Mouse (Mus musculus) embryonic facial prominence, embryonic 11.5 days (tissue): ENCODE results near the gene Optc. TPM values are rescaled to one million over a fixed set of nuclear protein-coding genes. Genes with fewer than 3 reads are reported as not detected.

Experiments
- ATAC-seq: fragments of 200-750 bp; cut with Nextera tagmentation; replicated peaks from 2 replicates; pipeline ENCODE4 v1.8.0; 2017; ENCODE audit warnings: low read depth; ENCODE audit not compliant: insufficient number of reproducible peaks, low FRiP score, low TSS enrichment
- DNase-seq: peaks from one replicate; pipeline ENCODE4 v3.0.0-alpha.2; 2015; ENCODE audit warnings: low spot score
- H3K27ac ChIP-seq: fragments of 300-500 bp; sonication (generic); replicated peaks from 2 replicates; pipeline ENCODE4 v1.5.1; 2014; ENCODE audit warnings: mild to moderate bottlenecking, low read depth, low read length, control low read depth
- H3K27me3 ChIP-seq: fragments of 300-500 bp; sonication (generic); 2 replicates; pipeline ENCODE4 v1.6.1; 2014; ENCODE audit warnings: mild to moderate bottlenecking, low read length, moderate library complexity, mixed read lengths; ENCODE audit not compliant: control insufficient read depth, insufficient read depth
- H3K36me3 ChIP-seq: fragments of 300-500 bp; sonication (generic); replicated peaks from 2 replicates; pipeline ENCODE4 v1.6.1; 2014; ENCODE audit warnings: low read depth, mild to moderate bottlenecking, low read length, moderate library complexity, mixed read lengths; ENCODE audit not compliant: control insufficient read depth, insufficient read depth
- H3K4me1 ChIP-seq: fragments of 300-500 bp; sonication (generic); 2 replicates; pipeline ENCODE4 v1.6.1; 2014; ENCODE audit warnings: low read length, mixed read lengths; ENCODE audit not compliant: control insufficient read depth, insufficient read depth
- H3K4me2 ChIP-seq: fragments of 300-500 bp; sonication (generic); 2 replicates; pipeline ENCODE4 v1.6.1; 2014; ENCODE audit warnings: low read depth, mild to moderate bottlenecking, control low read depth, low read length, moderate library complexity
- H3K4me3 ChIP-seq: fragments of 300-500 bp; sonication (generic); 2 replicates; pipeline ENCODE4 v1.5.1; 2014; ENCODE audit warnings: low read depth, low read length, control low read depth
- H3K9ac ChIP-seq: fragments of 300-500 bp; sonication (generic); replicated peaks from 2 replicates; pipeline ENCODE4 v1.6.1; 2014; ENCODE audit warnings: mild to moderate bottlenecking, control low read depth, low read length
- H3K9me3 ChIP-seq: fragments of 300-500 bp; sonication (generic); replicated peaks from 2 replicates; pipeline ENCODE4 v1.6.1; 2016; ENCODE audit warnings: mild to moderate bottlenecking, low read length, inconsistent platforms, mixed read lengths; ENCODE audit not compliant: control insufficient read depth
- WGBS: fragments of 180-500 bp; shearing (Covaris S2); extraction: QIAGEN DNeasy Blood & Tissue Kit; methylation state at CpG from one replicate; pipeline ENCODE4 v1.1.7; 2014; 5-methylcytosine and 5-hydroxymethylcytosine counted together
- polyA plus RNA-seq: library from polyadenylated mRNA; unstranded; fragments of >200 nt; fragmentation: Nextera tagmentation; extraction: Ambion mirVana; gene quantifications from 2 replicates; pipeline ENCODE4 v1.2.1, GENCODE M21; 2014

The Optc gene
- polyA plus RNA-seq, 1 experiment from 2014 or later = 0.59 TPM

DNA sequence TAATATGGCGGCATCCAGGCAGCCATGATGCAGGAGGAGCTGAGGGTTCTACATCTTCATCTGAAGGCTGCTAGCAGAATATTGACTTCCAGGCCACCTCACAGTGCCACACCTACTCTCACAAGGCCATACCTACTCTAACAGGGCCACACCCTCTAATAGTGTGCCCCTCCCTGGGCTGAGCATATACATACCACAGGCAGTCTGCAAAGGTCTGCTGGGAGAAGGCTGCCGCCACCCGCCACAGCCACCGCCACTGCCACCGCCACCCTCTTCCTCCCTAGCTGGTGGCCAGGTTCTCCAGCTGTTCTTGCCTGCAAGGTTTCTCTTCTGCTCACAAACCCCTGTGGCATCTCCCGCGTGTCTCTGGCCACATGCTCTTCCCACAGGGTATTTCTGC lies 22.0 kb downstream of the Optc start:
- Histone ChIP-seq H3K4me1 (peaks cover 12% of the 10 kb centered on the region), H3K27me3 (no peaks in the 10 kb centered on the region), H3K4me2 (no peak overlapping the region), H3K4me3 (no peak overlapping the region), H3K27ac (no peak overlapping the region), H3K36me3 (no peaks in the 10 kb centered on the region), H3K9me3 (no peaks in the 10 kb centered on the region), H3K9ac (no peak overlapping the region)
- ATAC-seq (no peak), DNase-seq (no peak)
- 91% methylated on average over 7 of the region's 7 CpGs for WGBS

DNA sequence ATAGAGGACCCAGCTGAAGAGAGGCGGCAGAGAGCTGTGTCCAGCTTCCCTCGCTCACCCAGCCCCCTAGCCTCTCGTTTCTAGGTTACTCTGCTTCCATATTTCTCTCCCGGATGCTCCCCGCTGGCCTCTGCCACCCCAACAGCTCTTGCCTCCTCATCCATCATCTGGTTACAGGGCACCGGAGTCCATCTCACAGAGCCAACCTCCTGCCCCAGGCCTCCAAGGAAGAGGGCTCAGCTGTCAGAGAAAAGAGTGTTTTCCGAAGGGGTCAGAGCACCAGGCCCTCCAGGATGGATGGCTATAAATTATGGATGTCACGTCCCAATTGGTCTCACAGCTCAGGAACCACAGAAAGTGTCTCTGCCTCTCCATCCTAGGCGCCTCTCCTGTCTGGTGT lies 23.1 kb downstream of the Optc start:
- H3K27me3 ChIP-seq = no peaks in the 10 kb centered on the region
- H3K9me3 ChIP-seq = no peaks in the 10 kb centered on the region
- no peak overlapping the region for H3K4me3 ChIP-seq
- 70% methylated on average over 9 of the region's 9 CpGs for WGBS
- H3K36me3 ChIP-seq = no peaks in the 10 kb centered on the region
- DNase-seq (no peak), ATAC-seq (no peak)
- H3K4me2 ChIP-seq = no peak overlapping the region
- H3K9ac ChIP-seq = no peak overlapping the region
- peaks cover 3% of the 10 kb centered on the region for H3K4me1 ChIP-seq
- no peak overlapping the region for H3K27ac ChIP-seq

DNA sequence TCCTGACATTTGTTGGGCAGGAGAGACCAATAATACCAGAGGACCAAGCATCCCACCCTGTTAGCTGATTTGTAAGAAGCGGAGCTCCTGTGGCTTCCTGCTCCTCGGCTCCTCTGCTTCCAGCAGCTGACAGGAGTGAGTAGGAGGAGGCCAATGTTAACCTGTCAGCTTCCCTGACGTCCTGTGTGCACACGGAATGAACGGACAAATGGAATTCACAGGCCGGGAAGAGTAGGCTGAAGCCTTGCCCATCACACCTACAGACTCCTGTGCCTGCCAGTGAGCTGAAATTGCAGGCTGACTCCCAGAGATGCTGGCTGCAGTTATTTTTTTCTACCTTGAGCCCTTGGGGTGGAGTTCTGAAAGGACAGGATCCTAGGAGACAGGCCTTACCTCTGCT lies 23.7 kb downstream of the Optc start:
- no peak overlapping the region for H3K4me3 ChIP-seq
- ATAC-seq (no peak), DNase-seq (no peak)
- no peaks in the 10 kb centered on the region; the same call in none of the 2 replicates for H3K4me1 ChIP-seq
- H3K27ac ChIP-seq = no peak overlapping the region
- H3K36me3 ChIP-seq = no peaks in the 10 kb centered on the region
- no peak overlapping the region for H3K9ac ChIP-seq
- no peaks in the 10 kb centered on the region for H3K9me3 ChIP-seq
- H3K27me3 ChIP-seq = no peaks in the 10 kb centered on the region
- 62% methylated on average over 6 of the region's 6 CpGs for WGBS
- no peak overlapping the region for H3K4me2 ChIP-seq

DNA sequence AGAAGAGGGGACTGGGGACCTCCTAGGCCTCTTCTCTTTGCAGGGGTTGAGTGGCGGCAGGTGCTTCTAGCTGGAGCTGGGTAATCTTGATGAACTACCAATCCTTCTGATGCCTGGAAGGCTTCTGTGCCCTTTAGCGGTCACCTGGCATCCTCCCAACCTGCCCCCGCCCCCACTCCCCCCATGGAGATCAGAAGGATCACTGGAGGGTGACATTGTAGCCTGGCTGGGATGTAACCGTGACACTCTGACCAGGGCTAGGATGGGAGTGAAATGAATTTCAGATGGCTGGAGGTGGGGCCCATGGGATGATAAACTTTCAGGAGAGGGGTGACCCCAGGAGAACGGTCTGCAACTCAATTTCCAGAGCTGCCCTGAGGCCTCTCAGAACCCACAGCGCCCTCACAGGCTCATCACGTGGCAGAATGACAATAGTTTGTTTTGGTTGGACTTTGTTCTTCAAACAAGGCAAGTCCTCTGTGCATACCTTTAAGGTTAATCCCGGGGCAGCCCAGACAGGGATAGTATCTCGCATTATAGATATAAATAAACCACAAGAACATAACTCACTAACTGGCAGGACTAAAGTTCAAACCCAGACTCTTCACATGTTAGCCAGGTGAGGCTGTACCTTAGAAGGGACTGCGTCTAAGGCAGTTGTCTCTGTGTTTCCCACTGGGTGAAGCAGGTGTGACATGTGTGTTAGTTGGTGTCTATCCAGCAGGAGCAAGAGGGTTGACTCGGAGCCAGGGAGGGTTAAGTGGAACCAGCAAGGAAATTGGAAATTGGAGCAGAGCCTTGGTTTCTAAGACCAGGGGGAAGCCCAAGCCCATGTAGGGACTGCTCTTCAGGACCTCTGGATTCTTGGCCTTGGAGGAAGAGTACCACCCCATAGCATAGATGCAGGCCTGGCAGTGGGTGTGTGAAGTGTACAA lies 25.2 kb downstream of the Optc start:
- Histone ChIP-seq H3K9ac (no peak overlapping the region), H3K4me1 (no peaks in the 10 kb centered on the region; the same call in none of the 2 replicates), H3K27me3 (no peaks in the 10 kb centered on the region), H3K4me3 (no peak overlapping the region), H3K9me3 (no peaks in the 10 kb centered on the region), H3K27ac (no peak overlapping the region), H3K36me3 (no peaks in the 10 kb centered on the region), H3K4me2 (no peak overlapping the region)
- no peak for DNase-seq
- WGBS = 41% methylated on average over 11 of the region's 11 CpGs
- ATAC-seq = no peak

DNA sequence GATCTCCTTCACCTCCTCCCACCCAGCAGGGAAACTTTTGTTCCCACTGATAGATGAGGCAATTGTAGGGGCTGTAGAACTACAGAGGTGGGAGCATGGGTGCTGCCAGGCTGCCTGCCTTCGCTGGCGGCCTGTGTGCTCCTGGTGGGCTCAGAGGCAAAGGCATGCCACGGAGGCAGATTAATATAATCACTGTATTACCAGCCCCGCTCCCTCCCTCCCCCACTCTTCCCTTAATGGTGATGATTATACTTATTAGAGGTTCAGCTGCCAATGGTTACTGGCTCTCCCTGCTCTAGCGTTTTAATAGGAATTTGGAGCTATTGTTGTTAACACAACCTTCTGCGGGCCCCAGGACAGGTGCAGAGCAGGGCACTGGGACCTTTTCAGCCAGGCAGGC lies 26.0 kb downstream of the Optc start:
- H3K4me1 ChIP-seq = no peaks in the 10 kb centered on the region; the same call in none of the 2 replicates
- H3K4me3 ChIP-seq = no peak overlapping the region
- H3K9ac ChIP-seq = no peak overlapping the region
- no peaks in the 10 kb centered on the region for H3K36me3 ChIP-seq
- H3K9me3 ChIP-seq = no peaks in the 10 kb centered on the region
- no peak for ATAC-seq
- DNase-seq = no peak
- WGBS = 55% methylated on average over 6 of the region's 6 CpGs
- no peaks in the 10 kb centered on the region for H3K27me3 ChIP-seq
- H3K27ac ChIP-seq = no peak overlapping the region
- no peak overlapping the region for H3K4me2 ChIP-seq

DNA sequence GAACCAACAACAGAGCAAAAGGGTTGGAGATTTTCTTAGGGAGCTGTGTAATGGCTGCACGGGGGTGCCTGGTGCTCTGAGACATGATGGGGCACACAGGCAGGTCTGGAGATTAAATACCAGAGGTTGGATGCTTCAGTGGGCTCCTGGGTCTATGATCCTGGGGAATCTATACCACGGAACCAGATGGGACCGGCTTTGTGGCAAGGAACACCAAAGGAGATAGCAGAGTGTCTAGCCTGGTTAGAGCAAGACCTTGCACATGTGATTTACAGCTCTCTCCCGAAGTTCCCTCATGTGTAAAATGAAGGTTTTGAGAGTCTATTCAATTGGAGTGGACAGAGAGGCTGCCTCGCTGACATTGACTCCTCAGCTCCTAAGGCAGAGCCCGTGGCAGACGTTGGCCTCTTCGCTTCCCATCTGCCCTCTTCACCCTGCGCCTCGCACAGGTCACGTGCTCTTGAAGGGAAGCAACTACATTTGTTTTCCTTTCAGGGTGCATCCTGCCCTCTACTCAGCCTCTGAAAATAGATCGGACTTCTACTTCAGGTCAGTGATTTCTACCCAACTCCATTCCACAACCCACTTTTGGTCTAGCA lies 28.9 kb downstream of the Optc start:
- Histone ChIP-seq H3K9ac (no peak overlapping the region), H3K9me3 (no peaks in the 10 kb centered on the region), H3K4me3 (no peak overlapping the region), H3K4me2 (no peak overlapping the region), H3K36me3 (no peaks in the 10 kb centered on the region), H3K27ac (no peak overlapping the region), H3K27me3 (no peaks in the 10 kb centered on the region), H3K4me1 (no peaks in the 10 kb centered on the region; the same call in 1 of the 2 replicates)
- ATAC-seq (no peak), DNase-seq (no peak)
- 51% methylated on average over 12 of the region's 12 CpGs for WGBS

DNA sequence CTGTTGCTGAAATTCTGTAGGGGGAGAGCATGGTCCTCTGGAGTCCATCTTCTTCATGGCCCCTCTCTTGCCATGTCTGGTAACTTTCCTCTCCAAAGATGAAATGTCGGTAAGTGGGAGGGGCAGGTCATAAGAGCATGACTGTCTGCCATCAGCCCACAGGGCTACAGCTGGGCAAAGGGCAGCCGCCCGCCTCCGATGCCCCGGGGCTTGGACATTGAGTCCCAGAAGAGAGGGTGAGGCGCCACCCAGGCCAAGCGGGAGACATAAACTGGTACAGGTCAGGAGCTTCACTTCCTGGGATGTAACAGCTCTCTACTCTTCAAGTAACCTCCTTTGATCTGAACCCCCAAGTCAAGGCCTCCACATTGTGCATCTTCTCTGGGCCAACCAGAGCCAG lies 30.9 kb downstream of the Optc start:
- Histone ChIP-seq H3K4me1 (no peaks in the 10 kb centered on the region), H3K27me3 (no peaks in the 10 kb centered on the region), H3K27ac (no peak overlapping the region), H3K9me3 (no peaks in the 10 kb centered on the region), H3K9ac (no peak overlapping the region), H3K4me3 (no peak overlapping the region), H3K4me2 (no peak overlapping the region), H3K36me3 (no peaks in the 10 kb centered on the region)
- WGBS = 74% methylated on average over 7 of the region's 7 CpGs
- DNase-seq = no peak
- ATAC-seq = no peak
